Mouse (Mus musculus): ENCODE results near the gene Glb1l.

DNA sequence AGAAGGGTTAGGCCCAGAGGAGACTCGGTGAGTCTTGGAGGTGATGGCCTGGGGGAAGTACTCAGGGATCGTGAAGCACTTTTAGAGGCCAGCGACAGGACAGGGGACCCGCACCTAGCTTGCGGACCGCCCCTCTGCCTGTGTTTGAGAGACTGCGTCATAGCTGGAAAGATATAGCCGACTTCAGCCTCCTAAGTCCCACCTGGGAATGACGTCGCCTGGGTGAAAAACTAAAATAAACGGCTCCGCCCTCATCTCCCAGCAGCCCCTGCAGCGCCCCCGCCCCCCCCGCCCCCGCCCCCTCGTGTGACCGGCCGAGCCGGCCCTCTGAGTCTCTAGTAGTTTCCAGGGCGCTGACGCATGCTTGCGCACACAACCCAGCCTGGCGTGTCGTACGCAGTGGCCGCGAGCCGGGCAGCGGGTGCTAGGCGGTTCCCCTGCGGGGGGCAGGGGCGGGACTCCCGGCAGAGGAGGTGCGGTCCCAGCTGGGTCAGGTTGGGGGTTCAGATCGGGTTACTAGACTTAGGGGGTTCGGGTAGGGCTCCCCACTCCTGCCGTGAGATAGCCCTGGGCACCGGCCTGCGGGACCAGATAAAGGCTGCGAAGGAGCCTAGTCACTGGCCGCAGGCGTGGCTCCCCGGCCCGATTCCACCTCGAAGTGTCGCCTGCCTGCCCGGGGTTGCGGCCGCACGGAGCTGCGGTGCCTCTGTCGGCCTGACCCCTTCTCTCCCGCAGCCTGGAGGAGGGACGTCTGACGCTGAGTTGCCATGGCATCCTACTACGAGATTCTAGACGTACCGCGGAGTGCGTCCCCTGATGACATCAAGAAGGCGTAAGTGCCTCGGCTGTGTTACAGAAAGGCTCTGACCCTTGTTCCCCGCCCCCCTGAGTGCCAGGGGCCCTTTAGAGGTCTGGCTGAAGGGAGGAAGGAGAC is 25.8 kb upstream of the Glb1l start, which contains the start of gene Dnajb2:
- TF ChIP-seq CTCF (IDR thresholded peaks at IDR 0.05; ENCODE audit: borderline replicate concordance, insufficient read depth, low read depth, low read length) (no peak), POLR2A (IDR thresholded peaks at IDR 0.05; ENCODE audit: borderline replicate concordance, insufficient read depth, low read length) (peak; percentile 93)
